Mouse (Mus musculus): Measurements from ENCODE around the gene Adcy5. TPM values are rescaled to one million over a fixed set of nuclear protein-coding genes. Genes with fewer than 3 reads are reported as not detected.

The Adcy5 gene
- total RNA-seq, 2 experiments from 2014 or later, result 68.7 to 73.4 TPM

GRCm38 (mm10) chr16:35200432-35201142 lies 45.9 kb downstream of the Adcy5 start:
- no peak for DNase-seq (ENCODE audit: low spot score in 2 of 2)

GRCm38 (mm10) chr16:35201281-35201680 lies 46.6 kb downstream of the Adcy5 start:
- no peak for DNase-seq (ENCODE audit: low spot score in 2 of 2)

- no peak for DNase-seq (ENCODE audit: low spot score in 2 of 2)
These were observed 48.8 kb downstream of the Adcy5 start for GRCm38 (mm10) chr16:35203511-35203910.

- no peak for DNase-seq (ENCODE audit: low spot score in 2 of 2)
These were observed 51.0 kb downstream of the Adcy5 start for GRCm38 (mm10) chr16:35205681-35206080.

GRCm38 (mm10) chr16:35206426-35206825 lies 51.7 kb downstream of the Adcy5 start:
- no peak for DNase-seq (ENCODE audit: low spot score in 2 of 2)

- DNase-seq (ENCODE audit: low spot score in 2 of 2), result no peak
These were observed 54.1 kb downstream of the Adcy5 start for GRCm38 (mm10) chr16:35208796-35209195.

GRCm38 (mm10) chr16:35209753-35210152 lies 55.1 kb downstream of the Adcy5 start:
- DNase-seq (ENCODE audit: low spot score in 2 of 2), result no peak

- no peak for DNase-seq (ENCODE audit: low spot score in 2 of 2)
These were observed 60.4 kb downstream of the Adcy5 start for GRCm38 (mm10) chr16:35215047-35215446.

- no peak for DNase-seq (ENCODE audit: low spot score in 2 of 2)
These were observed 60.8 kb downstream of the Adcy5 start for GRCm38 (mm10) chr16:35215498-35215897.

GRCm38 (mm10) chr16:35216826-35217491 lies 62.3 kb downstream of the Adcy5 start:
- no peak for DNase-seq (ENCODE audit: low spot score in 2 of 2)

GRCm38 (mm10) chr16:35220412-35220811 lies 65.7 kb downstream of the Adcy5 start:
- no peak for DNase-seq (ENCODE audit: low spot score in 2 of 2)

GRCm38 (mm10) chr16:35221581-35221980 lies 66.9 kb downstream of the Adcy5 start:
- DNase-seq (ENCODE audit: low spot score in 2 of 2), result no peak

- no peak for DNase-seq (ENCODE audit: low spot score in 2 of 2)
These were observed 69.3 kb downstream of the Adcy5 start for GRCm38 (mm10) chr16:35223930-35224329.

GRCm38 (mm10) chr16:35224716-35225115 lies 70.0 kb downstream of the Adcy5 start:
- DNase-seq (ENCODE audit: low spot score in 2 of 2), result no peak

- no peak for DNase-seq (ENCODE audit: low spot score in 2 of 2)
These were observed 74.9 kb downstream of the Adcy5 start for GRCm38 (mm10) chr16:35229582-35229981.

- no peak for DNase-seq (ENCODE audit: low spot score in 2 of 2)
These were observed 77.6 kb downstream of the Adcy5 start for GRCm38 (mm10) chr16:35232153-35232750.

- no peak for DNase-seq (ENCODE audit: low spot score in 2 of 2)
These were observed 78.7 kb downstream of the Adcy5 start for GRCm38 (mm10) chr16:35233329-35233728.

GRCm38 (mm10) chr16:35237091-35237490 lies 82.4 kb downstream of the Adcy5 start:
- no peak for DNase-seq (ENCODE audit: low spot score in 2 of 2)

GRCm38 (mm10) chr16:35239318-35239965 lies 84.8 kb downstream of the Adcy5 start:
- DNase-seq (ENCODE audit: low spot score in 2 of 2), result no peak

GRCm38 (mm10) chr16:35239966-35240730 lies 85.5 kb downstream of the Adcy5 start:
- DNase-seq (ENCODE audit: low spot score in 2 of 2), result no peak

GRCm38 (mm10) chr16:35247364-35247763 lies 92.7 kb downstream of the Adcy5 start:
- no peak for DNase-seq (ENCODE audit: low spot score in 2 of 2)

Data from layer of hippocampus, postnatal 10 days (tissue).